Mouse (Mus musculus) fibroblast of lung, adult 2 months (primary cell): ENCODE data around the gene Ahnak.
"Not testable (repeated sequence)": the region's sequence is repeated elsewhere in the genome, so short reads cannot be mapped to it uniquely, and the experiment has no call there.

ENCODE experiments used
- DNase-seq: peaks from one replicate; pipeline ENCODE4 v3.0.0-alpha.2; 2011; ENCODE audit warnings: low read depth

Ahnak gene

DNA sequence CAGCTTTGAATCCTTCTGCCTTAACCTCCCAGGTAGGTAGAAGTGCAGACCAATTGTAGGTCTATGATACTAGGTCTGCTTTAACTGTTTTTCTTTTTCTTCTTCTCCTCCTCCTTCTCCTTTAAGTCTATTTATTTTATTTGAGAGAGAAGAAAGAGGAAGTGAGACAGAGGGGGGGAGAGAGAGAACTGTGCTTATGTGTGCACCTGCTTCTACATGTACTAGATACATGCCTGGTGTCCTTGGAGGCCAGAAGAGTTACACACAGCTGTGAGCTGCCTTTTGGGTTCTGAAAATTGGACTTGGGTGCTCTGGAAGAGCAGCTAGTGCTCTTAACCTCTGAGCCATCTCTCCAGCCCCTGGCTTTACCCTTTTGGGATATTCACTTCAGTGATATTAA, 52.0 kb downstream of the Ahnak start:
- DNase-seq: no peak

DNA sequence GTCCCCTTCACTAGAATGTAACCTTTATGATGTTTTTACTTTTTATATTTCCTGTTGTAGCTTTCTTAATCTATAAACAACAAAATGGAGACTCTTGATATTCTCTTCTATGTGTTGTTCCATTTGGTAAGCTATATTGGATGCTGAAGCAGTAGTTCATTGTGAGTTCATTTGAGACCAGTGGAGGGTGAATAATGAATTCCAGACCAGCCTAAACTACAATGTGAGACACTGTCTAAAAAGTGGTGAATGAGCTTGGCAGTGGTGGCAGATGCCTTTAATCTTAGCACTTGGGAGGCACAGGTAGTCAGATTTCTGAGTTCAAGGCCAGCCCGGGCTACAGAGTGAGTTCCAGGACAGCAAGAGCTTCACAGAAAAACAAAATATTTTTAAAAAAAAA, 54.0 kb downstream of the Ahnak start:
- DNase-seq: no peak

DNA sequence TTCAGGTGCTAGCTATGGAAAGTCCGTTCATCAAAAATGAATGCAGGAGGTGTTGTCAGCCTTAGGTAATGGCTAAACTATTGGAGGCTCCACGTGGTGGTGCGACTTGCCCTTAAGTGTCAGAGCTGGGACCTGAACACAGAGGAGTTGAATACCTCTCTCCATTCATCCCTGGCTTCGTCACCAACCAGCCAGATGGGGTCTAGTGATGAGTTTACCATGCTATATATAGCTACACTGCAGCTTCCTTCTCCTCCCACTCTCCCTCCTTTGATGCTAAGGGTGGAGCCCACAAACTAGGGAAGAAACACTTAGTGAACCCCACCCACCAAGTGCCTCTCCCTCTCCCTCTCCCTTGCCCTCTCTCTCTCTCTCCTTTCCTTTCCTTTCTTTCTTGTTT, 55.2 kb downstream of the Ahnak start:
- no peak for DNase-seq

DNA sequence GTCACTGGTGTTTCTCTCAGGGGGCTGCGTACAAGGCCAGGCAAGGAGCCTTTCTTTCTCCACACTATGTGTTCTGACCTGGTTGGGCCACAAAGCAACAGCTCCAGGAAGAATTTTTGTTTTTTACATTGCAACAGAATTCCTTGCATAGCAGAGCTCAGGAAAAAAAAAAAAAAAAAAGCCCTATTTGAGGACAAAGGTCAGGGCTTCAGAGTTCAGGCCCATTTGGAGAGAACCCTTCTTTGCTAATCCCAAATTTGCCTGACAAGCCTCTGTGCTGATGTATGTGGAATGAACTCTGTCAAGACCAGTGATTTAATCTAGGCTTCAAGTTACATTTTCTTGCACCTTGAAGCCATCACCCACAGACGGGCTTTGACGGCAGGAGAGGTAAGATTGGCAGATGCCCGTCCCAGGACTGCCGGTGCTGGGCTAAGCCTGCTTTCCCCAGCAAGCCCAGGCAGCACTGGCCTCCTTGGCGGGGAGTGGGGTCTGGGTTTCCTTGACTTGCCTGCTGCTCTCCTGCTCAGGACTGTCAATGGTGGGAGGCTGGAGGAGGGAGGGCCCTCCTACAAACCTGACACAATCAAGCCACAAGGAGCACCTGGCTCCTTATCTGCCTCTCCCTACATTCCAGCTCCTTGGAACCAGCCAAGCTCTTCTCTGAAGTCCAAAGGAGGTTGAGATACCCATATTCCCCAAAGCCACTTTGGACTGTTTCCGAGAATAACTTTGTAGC, 58.3 kb downstream of the Ahnak start:
- DNase-seq: no peak

DNA sequence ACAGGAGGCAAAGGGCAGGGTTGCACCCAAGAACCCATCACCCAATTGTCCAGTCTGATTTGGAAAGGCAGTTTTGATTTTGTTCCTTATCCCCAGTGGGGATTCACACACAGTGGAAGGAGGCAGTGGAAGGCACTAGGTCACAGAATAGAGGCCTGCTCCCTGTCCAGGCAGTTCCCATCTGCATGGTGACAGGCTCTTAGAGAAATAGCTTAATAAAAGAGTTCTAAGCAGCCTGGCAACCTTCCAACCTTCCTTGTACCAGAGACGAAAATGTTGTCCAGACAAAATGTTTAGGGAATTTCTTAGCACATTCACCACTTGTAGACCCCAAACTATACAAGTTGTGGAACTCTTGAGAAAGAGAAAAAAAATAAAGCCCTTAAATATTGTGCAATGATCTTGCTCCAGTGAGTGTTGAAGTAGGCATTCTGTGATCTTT, 58.9 kb downstream of the Ahnak start:
- DNase-seq: no peak

DNA sequence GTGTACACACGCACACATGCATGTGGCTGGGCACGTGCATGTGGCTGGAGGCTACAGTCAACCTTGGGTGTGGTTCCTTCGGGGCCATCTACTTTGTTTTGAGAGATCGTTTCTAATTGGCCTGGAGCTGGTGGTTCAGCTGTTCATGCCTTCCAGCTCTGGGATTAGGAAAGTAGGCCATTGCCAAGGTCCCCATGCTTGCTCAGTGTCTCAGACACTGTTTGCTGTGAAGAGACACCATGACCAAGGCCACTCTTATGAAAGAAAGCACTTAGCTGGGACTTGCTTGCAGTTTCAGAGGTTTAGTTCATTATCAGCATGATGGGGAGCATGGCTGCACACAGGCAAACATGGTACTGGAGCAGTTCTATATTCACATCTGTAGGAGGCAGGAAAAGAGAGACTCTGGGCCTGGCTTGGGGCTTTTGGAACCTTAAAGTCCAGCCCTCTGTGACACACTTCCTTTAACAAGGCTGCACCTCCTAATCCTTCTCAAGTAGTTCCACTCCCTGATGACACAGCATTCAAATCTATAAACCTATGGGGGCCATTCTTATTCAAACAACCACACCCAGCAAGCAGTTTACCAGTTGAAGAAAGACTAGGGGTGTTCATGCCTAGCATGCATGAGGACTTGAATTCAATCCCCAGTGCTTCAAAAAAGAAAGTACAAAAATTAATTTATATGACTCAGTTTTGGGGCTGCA, 60.0 kb downstream of the Ahnak start:
- DNase-seq: no peak

DNA sequence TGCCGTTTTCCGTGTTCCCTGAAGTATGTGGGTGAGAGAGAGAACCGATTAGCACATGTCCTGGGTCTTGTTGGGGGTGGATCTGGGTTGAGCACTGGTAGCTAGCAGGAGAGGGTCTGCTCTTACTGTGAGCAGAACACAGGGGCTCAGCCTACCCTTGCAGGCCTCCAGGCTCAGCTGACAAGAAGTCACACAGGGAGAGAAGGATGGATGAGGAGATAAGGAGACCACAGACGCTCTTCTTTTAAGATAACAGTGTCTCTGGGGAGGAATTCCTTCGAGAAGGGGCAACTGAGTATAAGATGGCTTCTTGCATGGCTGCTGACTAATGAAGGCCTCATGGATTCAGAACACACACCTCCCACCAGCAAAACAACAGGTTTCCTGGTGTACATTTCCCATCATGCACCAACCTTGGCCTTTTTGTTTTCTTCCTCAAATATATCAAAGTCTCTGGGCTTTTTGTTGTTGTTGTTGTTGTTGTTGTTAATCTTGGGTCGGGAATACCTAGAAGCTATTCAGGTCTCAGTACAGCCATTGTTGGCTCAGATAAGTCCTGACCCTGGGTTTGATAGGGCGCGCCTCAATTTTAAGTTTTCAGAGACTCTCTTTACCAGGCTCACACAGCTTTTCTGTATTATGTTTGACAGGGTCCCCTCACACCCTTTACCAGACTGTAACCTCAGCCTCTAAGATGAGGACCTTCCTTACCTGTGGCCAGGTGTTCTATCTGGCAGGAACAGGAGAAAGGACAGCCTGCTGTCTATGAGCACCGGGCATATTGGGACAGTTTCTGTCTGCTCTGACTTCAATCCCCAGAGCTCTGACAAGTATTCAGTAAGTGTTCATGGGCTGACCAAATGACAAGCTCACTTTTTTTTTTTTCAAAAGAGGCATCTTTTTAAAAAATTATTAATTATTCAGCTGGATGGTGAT, 61.5 kb downstream of the Ahnak start:
- no peak for DNase-seq

DNA sequence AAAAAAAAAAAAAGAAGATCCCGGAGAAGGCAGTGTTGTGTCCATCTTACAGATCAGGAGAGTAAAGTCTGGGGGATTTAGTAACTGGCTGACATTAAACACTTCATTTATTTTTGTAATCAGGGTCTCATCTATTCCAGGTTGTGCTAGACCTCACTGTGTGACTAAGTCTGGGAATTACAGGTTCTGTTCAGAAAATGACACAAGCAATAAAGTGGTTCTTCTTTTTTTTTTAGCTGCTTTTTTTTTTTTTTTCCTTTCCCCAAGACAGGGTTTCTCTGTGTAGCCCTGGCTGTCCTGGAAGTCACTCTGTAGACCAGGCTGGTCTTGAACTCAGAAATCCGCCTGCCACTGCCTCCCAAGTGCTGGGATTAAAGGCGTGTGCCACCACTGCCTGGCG, 62.9 kb downstream of the Ahnak start:
- not testable (repeated sequence) for DNase-seq

DNA sequence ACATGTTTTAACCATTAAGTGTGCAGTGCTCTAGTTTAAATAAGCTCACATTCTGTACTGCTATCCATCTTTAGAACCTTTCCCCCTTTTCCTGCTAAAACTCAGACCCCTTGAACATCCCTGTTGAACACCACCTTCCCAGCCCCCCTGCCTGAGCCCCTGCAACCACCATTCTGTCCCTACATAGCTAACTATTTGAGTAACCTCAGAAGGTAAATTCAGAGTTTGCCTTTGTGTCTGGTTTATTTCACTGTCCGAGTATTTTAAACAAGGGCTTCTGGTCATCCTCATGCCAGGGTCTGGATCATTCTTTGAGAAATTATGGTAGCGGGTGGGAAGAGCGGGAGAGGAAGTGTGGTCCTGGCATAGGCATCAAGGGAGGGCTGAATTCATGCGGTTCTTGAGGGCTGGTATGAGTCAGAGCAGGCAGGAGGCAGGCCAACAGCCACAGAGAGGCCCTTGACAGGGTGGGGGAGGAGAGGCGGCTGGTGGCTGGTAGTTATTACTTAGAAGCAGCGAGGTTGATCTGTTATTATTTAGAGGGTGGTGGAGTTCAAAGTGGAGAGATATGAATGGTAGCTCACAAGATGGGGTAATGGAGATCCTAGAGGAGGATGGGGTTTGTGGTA, 63.8 kb downstream of the Ahnak start:
- peak; percentile 87 for DNase-seq

DNA sequence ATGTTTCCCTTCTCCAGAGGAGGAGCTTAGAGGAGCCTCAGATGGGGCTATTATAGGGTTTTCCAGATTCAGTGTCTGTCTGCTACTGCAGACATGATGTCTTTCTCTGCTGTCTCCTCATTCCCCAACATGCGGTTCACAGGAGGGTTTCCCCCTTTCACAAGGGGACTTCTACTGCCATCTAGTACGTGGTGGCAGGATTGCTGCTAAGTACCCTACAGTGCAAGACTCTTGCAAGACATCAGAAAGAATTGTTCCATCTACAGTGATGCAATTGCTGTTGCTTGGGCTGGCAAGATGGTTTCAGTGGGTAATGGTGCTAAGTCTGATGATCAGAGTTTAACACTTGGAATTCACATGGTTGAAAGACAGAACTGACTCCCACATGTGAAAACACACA, 66.1 kb downstream of the Ahnak start:
- DNase-seq: no peak

DNA sequence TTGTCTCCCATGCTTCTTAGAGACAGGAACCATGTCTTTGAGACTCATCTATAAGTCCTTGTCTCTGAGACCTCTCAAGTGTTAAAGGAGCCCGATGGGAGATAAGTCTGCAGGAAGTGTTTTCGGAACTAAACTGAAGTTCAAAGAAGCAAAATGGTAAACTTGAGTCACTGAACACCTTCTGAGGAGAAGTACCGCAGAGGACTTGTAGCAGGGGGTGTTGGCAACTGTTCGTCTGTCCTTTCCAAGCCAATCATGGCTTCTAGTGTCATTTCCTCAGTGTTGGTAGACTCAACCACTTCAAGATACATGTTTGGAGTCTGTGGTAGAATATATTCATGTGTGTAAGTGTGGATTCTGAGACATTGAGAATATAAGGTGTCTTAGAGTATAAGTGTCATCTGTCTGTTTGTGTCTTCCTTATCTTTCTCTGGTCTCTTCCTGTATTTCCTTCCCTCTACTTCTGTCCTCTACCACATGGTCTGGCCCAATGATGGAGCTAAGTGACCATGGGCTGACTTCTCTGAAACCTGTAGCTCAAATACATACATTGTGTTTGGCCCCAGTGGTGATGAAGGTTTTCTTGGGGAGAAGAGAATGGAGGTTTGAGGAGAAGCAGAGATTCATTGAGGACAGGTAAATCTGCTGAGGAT, 66.7 kb downstream of the Ahnak start:
- DNase-seq: no peak

DNA sequence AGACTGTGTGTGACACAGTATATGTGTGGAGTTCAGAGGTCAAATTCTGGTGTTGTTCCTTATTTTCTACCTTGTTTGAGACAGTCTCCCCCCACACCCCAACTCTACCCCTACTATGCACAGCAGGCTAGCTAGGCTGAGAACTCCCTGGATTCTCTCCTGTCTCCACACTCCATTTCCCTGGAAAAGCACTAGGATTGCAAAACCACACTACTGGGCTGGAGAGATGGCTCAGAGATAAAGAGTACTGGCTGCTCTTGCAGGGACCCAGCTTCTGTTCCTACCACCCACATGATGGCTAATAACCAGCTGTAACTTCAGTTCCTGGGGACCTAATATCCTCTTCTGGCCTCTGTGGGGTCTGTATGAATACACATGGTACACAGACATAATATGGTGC, 68.6 kb downstream of the Ahnak start:
- no peak for DNase-seq

DNA sequence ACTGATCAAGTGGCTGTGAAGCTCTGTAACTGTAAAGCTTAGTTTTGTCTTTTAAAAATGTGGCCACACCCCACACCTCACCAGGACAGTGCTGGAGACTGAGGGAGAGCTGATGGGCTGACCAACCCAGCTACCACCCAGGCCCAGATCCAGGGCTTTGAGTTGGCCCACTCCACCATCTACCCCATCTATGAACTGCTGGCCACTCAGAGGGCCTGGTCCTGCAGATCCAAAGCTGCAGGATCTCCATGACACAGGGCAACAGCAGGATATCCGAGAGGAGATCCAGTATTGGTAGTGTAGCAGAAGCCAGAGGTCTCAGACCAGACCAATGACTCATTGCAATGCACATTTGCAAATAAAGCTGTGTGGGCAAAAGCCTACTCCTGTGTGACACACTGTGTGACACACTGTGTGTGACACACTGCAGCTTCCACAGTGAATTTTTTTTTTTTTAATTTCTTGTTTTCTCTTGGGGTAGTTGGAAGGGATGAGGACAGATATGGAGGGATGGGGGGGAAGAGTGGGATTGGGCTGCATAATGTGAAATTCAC, 69.3 kb downstream of the Ahnak start:
- DNase-seq: no peak

DNA sequence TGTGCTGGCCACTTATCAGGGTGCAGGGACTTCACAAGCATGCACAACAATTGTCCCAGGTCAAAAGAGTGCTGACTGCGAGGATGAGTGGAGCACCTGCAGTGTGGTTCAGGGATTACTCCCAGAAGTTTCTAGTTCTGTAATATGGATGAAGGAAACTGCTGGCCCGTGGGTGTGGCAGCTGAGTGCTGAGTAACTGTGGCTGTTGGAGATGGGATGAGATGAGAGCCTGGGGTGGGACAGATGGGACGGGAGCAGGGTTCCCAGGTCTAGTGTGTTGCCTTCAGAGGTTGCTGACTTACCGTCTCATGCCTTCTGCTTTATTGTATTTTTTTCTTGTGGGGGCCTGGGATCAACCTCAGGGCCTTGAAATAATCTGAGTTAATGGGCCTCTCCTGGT, 69.9 kb downstream of the Ahnak start:
- no peak for DNase-seq

DNA sequence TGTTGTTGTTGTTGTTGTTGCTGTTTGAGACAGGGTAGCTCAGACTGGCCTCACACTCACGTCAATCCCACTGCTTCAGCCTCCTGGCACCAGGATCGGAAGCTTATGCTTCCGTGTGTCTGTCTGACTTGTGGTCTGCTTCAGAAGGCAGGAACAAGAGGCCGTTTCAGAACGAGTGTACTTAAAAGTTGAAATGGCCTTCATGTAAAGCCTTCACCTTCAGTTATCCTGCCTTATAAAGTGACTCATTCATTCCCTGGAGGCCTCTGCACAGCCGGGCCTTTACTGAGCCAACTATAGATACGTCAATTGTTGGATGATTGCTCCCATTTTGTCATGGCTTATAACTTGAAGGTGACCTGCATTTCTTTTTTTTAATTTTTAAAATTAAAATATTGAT, 70.3 kb downstream of the Ahnak start:
- DNase-seq: no peak

DNA sequence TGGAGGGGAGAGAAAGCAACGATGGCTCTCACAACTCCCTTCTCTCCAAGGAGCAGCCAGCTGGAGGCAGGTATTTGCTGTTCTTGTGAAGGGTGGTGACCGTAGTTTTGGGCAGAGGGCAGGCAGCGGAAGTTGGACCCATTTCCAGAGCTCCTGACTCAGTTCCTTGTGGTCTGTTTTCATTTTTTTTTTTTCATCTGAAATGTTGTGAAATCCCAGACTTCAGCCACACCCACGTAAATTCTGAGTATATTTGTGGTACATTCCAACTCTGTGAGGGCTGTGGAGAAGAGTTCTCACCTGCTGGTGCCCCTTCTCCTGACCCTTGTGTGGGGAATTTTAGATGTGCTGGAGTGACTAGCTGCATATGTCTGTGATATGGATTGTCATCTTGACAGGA, 71.0 kb downstream of the Ahnak start:
- DNase-seq: peak; percentile 94

DNA sequence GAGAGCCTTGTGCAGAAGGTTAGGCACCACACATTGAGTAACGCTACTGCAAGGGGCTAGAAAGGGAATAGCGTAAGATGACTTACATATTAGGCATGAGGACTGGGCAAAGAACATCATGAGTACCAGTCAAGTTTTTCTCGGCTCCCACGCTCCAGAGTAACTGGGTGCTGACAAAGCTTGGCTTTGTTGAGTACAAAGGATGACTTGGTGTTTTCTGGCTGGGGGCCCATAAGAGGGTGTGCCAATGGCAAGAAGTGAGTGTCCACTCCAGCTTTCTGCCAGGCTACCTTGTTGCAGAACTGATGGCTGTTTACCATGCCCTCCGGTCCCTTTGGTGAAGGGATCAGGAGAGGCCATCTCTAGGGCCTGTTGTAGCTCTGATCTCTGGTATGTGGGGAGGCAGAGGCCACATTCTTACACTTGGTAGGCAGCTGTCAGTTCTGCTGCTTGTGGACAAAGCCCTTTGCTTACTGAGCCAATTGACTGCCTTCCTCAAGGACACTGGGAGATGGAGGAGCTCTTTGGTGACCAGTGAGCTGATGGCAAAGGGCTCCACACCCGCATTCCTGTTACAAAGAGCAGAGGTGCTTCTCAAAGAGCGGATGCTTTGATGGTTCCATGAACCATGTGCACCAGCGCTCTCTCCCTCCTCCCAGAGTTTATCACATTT, 72.3 kb downstream of the Ahnak start:
- peak; percentile 97 for DNase-seq

DNA sequence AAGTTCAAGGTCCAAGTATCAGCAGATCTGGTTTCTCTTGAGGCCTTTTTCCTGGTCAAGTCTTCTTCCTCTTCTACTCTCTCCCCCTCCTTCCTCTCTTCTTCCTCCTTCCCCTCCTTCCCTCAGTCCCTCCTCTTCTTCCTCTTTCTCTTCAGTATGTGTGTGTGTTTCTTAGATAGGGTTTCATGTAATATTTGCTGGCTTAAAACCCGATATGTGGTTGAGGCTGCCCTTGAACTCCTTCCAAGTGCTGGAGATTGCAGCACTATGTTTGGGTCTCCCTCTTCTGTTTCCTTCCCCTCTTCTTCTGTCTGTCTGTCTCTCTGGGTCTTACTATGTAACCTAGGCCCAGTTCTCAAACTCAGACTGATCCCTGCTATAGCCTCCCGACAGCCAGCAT, 73.7 kb downstream of the Ahnak start:
- no peak for DNase-seq

DNA sequence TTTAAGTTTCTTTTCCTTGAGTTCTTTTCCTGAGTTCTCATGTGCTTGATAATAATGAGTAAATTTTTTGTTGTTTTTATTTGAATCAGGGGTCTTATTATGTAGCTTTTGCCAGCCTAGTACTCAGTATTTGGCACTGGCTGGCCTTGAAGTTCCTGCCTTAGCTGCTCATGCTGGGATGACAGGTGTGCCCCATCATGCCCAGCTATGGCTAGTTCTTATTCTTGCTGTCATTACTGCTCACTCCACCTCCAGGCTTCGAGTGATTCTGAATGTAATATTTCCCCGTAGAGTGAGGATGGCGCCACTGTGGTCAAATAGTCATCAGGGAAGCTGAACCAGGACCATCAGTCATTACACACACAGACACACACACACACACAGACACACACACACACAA, 74.7 kb downstream of the Ahnak start:
- no peak for DNase-seq

DNA sequence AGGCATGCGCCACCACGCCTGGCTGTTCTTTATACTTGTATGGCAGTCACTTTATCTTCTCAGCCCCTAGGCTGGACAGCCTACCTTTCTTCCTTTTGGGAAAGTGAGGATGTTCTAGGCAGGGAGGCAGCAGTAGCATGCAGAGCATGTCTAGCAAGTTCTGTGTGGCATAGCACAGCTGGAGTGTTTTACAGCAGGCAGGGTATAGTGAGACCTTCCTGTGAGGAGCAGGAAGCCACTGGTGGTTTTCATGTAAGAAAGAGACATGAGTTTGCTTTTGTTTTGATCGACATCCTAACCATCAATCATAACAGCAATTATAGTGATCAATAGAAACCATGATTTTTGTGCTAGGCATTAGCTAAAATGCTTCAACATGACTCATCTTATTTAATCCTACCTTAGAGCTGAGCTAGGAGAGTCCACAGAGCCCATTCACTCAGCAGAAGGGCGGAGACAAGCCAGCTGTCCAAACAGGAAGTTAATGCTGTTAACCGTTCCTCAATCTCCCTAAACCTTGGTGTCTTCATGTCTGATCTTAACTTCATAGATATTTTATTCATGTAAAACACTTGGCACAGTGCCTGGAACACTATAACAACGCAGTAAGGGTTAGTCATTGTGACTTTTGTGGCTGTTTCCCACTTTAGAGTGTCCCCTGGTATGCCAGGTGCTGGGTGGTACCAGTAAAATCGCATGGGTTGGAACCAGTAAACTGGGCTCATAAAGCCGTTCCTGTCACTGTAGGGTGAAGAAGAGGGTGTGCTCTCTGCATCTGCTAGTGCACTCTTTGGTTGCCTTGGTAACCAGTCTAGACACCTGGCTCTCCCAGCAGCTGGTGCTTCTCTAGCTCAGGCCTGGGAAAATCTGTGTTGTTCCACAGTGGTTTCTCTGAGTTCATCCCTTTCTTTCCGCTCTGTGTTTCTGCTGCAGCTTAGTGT, 76.8 kb downstream of the Ahnak start:
- DNase-seq: no peak
